Mouse (Mus musculus) spleen, adult 12 weeks (tissue): ENCODE data around the gene Cela2a.

Source experiments
- DNase-seq: peaks from one replicate; pipeline ENCODE4 v3.0.0; 2022; ENCODE audit warnings: low spot score

Cela2a gene

DNA sequence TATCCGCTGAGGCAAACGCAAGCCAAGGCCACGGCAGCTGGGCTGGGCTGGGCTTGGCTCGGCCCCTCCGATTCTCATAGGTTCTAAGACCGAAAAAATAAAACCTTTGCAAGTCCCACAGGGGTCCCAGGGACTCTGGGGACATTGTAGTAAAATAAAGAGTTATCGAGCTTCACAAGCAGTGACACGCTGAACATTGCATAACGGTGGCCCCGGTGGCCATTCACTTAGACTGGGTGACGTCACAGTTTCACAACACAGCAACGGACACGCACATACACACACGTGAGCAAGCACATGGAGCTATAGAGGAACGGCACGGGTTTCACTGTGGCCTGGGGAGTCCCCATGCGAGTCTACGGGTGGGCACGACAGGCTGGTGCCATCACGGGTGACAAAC is 32.5 kb upstream of the Cela2a start:
- no peak for DNase-seq

DNA sequence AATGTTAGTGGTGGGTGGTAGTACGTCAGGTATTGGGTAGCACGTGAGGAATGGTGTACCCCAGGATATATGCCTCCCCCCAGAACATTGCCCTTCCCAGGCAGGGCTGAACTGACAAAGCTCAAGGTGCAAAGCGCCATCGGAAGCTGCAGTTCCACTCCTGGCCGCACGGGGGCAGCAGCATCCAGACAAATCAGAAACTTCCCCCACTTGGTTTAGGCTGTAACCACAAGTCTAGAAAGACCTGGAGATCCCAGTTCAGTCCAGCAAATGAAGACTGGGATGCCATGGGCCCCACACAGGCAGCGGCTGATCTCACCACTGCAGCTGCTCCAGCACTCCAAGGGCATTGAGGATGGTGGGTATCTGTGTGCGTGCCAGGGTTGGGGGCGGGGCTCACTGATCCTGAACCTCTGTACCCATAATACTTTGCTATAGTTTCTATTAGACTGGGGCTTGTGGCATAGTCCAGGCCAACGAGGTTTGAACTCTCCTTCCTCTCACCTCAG is 31.5 kb upstream of the Cela2a start:
- DNase-seq: peak; percentile 61

DNA sequence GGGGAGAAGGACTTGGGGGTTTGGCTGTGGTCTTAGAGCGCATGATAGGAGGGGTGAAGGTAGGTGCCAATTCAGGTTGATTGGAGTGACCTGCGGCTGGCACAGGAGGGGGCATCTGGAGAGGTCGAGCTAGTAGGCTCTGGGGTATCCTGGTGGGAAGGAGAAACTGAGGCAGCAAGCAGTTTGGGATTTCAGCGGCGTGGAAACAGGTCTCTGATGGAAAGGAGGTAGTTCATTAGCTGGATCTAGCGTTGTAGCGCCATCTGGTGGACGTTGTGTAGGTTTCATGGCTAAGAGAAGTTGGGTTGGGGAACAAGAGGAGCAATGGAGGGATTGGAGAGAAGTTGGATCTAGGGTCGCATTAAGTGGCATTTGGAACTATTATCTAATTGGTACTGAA is 27.5 kb upstream of the Cela2a start:
- DNase-seq: no peak

DNA sequence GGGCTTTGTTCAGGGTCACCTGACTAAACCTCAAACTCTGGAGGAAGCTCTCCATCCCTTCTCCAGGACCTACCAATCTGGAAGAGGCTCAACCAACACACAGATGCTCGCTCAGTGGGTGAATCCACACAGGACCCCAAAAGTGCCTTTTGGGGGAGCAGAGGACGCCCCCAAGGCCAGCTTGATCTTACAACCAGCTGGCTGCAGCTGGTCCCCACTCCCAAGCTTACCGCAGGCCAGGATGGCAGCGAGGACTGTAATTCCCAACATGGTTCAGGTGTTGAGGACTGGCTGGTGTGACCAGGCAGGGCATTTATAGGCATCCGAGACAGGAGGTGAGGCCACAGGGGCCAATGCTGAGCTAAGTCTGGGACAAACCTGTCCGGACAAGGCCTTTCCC is 20.0 kb upstream of the Cela2a start, which contains the start of gene Ctrc:
TSS of gene Ctrc (minus strand) at position 361 of the 400 bp plus-strand sequence.
- peak; percentile 0 for DNase-seq

DNA sequence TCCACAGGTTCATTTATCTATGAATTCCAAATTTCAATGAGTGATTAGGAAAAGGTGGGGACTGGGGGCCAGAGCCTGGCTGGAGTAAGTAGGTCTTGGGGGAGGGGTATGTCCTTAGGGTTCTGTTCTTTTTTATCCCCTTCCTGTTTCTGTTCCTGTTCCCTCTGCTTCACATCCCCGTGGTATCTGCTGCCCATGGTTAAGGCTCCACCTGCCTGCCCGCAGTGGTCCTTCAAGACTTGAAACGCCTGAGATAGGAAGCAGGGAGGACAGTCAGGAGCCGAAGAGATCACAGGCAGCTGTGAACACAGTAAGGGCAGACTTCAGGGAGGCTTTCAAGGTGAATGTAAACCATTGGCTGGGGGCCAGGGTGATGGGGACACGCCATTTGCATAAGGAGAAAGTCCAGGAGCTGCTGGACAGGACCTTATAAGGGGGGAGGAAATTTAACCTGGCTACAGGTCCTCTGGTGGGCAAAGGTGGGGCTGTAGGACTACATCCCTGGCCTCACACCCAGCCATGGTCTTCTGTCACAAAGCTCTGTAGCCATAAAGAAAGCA is 8.7 kb upstream of the Cela2a start:
- no peak for DNase-seq

DNA sequence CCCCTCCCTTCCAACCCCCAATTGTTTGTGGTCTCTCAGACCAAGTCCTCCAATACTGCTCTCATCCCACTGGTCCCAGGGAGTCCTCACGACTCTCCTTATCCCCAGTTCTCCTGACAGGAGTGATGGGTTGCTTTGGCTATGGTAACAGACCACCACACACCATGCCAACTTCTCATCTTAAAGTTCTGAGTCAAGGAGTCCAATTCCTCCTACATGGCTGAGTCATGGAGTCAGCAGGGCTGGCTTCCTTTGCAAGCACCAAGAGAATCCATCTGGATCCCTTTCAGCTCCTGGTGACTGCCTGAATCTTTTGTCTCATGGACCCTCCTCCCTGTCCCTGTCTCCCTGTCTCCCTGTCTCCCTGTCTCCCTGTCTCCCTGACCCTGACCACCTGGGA is 8.0 kb upstream of the Cela2a start:
- DNase-seq: no peak

DNA sequence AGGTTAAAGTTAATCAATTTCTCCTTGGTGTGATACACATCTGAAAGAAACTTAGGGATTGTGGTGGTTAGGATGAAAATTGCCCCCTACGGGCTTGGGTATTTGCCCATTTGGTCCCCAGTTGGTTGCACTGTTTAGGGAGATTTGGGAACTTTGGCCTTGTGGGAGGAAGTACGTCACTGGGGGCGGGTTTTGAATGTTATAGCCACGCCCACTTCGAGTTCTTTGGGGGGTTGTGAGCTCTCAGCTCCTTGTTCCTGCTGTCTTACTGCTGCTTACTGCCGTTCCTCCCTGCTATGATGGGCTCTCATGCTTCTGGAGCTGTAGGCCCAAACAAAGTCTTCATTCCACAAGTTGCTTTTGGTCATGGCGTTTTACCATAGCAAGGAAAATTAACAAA is 5.4 kb upstream of the Cela2a start:
- DNase-seq: no peak

DNA sequence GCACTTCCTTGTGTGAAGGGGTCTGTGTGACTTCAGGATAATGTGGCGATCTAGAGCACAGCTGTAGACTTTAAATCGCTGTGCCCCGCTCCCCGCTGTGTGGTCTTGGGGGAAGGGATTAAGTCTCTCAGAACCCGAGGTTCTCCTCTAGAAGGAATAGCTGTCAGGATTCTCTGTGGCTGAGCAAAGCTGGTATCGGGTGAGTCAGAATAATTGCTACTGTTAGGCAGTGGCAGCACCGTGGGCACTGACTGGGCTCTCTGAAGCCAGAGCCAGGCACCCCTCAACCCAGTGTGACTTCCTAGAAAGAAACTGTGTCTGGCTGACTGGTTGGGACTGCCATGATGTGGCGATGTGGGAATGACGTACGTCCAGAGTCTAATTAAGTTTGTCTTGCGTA is 4.4 kb upstream of the Cela2a start:
- DNase-seq: no peak

DNA sequence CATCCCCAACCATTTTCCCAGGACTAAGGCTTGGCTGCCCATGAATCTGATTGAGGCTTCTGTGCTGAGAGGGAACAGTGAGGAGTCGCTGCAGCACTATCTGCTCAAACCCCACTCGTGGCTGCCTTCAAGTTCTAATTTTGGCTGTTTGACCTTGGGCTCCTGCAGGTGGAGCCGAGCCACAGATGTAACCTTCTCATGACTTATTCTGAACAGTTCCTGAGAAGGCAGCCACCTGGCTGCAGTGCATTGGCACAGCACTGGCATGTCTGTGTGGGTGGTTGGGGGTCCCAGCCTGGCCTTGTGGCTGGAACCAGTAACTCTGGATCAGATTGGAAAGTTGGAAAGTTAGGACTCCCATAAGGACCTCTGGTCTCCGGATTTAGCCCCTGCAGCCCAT is 2.2 kb upstream of the Cela2a start:
- no peak for DNase-seq

DNA sequence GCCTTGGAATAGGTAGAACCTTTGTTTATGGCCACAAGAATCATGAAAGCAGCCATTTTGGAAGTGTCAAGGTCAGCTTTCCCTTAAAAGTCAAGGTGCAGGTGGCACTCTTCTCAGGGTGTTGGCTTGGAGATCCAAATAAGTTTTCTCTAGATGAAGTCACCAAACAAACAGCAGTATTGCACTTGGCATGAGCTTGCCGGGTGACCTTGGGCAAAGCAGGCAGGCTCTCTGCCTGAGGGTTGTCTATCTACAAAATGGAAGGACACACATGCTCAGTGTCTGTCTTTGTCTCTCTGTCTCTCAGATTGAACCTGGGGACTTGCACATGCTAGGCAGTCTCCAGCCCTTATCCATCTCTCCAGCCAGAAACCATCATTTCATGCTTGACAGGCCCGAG is 1.4 kb upstream of the Cela2a start:
- no peak for DNase-seq

DNA sequence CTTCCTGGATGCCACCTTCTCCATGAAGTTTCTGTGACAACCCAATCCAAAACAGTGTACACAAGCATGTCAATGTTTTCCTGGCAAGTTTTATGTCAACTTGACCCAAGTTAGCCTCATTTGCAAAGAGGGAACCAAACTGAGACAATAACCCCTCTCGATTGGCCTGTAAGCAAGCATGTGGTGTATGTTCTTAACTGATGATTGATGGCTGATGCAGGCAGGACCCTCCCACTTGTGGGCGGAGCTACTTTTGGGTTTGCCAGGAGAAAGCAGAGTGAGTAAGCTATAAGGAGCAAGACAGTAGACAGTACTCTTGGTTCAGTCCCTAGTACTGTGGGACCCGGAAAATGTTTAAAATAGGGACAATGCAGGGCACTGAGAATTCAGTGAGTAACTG is 3.0 kb downstream of the Cela2a start:
- no peak for DNase-seq

DNA sequence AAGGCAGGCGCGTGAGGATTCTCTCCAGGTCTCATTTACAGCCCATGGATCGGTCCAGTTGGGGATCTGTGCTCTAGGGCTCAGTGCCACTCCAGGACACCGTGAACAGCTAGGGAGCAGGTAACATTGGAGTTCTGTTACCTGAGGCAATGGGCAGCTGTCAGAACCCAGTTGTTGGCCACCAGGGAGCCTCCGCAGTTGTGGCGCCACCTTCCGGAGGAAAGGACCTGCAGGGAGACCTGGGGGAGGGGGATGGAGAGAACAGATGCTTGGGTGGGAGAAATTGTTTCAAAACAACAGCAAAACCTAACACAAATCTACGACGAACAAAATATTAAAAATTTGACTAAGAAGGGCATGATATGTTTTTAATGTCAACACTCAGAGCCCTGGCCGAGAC is 3.9 kb downstream of the Cela2a start:
- no peak for DNase-seq

DNA sequence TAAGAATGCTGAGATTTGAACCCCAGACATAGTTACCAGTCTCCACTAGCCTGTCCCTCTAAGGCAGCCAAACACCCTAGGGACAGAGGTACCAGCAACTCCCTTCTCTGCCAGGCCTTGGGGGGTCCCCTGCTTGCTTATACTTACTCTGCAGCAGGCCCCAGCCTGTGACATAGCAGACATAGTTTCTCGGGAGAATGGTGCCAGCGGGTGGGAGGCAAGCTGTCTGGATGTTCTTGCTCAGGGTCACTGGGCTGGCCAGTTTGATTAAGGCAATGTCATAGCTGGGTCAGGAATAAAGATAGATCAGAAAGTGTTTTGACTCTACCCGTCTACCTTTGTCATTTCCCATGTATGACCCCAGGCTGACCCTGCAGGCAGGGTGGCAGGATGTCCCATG is 4.8 kb downstream of the Cela2a start:
- DNase-seq: no peak

DNA sequence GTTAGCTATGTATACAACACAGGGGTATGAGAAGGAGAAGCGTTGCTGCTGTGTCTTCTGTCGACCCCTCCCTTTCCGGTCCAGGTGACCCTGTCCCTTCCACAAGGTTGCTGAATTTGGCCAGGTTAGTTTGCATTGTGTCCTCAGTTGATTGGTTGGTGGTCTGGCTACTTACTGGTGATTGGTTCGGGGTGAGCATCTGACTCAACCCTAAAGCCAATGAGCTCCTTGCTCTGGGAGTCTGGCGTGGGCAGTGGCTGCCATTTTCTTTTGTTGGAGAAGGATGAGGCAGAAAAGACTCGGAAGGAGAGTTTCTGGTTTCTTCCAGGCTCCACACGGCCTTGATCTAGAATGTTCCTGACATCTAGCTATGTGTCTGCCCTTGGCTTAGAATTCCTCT is 6.6 kb downstream of the Cela2a start:
- no peak for DNase-seq

DNA sequence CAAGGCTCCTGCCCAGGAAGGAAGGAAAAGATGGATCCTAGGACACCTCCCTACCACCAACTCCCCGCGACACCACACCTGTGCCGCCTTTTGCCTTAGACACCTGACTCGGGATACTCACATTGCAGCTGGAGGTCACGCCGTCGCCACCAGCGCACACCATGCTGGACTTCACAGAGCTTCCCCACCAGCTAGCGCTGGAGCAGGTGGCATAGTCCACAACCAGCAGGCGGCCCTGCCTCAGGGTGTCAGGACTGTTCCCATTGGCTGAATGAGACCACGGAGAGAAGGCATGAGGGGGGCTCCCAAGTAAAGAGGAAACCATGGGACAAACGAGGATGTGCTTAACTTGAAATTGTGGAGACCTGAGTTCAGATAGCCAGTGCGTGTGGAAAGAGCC is 7.1 kb downstream of the Cela2a start:
- DNase-seq: no peak

DNA sequence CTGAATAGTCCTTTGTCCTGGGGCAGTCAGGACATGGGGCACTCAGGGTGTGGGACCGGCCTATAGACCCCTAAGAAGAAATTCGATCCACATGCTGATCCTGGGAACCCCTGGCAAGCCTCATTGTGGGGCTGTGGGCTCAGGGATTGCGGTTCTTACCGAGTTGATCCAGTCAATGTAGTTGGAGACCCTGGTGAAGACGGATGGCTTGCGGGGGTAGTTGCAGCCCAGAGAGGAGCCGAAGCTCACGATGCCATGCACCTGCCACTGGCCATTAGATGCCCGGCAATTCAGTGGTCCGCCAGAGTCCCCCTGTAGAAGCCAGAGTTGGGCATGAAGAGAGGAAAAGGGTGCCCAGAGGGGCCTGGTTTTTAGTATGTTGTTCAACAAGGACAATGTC is 8.3 kb downstream of the Cela2a start:
- DNase-seq: no peak

DNA sequence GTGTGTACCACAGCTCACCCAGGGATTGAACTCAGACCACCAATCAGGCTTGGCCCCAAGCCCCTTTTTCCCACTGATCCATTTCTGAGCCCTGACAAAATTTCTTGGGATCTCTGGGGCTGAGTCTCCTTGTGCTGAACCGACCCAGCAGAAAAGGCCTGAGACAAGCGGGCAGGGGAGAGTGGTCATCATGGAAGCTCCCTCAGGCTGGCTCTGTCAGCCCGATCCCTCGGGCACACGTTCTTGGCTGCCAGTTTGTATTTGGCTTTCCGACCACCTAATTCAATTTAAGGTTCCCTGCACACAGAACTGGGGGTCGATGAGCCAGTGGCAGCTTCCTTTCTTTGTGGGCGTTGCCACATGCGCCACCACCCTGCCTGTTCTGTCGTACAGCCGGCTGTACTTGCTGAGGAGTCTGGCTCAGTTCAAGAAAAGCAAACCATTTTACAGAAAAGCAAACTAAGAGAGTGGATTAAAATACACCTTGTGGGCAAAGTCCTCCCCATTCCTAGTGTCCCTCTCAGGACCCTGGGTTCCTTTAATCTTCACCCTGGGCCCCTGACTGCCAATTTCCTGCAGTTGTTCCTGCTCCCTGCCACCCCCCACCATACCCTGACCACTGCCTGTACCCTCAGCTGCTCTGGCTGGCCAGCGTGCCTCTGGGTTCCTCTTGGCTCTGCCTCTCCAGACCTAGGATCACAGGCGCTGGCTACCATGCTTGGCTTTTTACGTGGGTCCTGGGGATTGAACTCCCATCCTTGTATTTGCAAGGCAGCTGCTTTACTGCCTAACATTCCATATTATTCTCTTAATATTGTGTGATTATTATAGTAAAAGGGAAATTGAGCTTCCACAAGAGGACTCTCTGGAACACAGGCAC is 8.9 kb downstream of the Cela2a start:
- no peak for DNase-seq

DNA sequence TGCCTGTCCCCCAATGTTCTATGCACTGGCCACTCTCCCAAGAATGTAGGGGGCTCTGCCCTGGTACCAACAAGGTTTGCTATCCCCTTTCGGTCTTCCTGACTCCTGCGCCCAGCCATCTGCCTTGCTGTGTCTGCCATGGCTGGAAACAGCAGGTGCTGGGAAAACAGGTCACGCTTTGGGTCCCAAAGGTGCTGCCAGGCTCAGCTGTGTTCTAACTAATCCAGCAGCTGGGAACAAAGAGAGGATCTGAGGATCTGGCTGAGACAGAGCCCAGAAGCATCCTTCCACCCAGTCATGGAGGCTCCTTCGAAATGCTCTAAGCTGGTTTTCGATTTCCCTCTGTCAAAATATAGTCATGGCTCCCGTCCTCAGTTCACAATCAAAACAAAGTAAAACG is 9.7 kb downstream of the Cela2a start:
- no peak for DNase-seq

DNA sequence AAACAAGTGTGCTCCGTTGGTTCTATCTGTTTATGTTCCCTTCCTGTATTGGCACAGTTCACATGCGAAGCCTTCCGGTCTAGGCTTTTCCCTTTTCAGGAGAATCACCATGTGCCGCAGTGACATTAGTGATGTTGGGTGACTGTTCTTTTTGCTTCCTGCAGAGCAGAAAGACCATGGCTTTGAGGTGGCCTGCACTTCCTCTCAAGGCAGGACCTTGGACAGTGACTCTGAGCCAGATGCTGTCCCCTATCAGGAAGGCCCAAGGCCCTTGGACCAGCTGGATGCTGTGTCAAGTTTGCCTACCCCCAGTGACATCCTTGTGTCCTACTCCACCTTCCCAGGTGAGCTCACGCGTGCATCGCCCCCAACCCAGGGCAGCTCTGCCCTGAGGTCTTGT is 14.6 kb downstream of the Cela2a start:
- DNase-seq: no peak

DNA sequence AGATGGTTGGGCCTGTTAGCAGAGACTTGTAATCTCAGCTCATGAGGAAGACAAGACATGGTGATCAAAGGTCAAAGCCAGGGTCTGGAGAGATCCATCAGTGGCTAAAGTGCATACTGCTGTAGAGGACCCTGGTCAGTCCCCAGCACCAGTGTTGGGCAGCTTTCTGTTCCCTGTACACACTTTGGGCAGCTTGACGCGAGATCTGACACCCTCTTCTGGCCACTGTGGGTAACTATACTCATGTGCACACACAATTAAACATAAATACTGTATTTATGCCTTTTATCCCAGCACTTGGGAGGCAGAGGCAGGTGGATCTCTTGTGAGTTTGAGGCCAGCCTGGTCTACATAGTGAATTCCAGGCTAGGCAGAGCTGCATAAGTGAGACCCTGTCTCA is 15.0 kb downstream of the Cela2a start:
- DNase-seq: no peak

DNA sequence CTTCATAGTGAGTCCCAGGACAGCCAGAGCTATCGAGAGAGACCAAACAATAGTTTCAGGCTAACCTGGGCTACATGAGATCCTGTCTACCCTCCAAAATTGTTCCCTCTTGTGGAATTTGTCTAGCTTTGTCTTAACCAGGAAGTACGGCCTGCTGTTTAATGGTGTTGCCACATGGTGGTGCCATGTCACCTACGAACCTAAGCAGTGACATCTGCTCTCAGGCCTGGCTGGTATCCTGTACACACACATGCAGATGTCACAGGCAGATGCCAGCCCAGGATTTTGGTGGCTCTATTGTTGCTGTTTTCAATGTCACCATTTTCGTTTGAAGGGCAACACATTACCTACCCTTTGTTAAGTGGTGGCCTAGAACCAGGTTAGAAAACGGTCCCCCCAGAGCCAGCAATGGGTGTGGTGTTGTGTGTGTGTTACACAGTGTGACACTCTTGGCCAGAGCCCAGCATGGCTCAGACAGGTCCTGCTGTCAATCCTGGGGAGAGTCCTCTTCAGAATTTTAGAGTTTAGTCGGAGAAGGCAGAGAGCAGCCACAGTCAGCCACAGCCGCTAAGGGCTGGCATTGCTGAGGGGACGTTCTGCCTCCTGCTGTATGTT is 16.0 kb downstream of the Cela2a start:
- DNase-seq: no peak

DNA sequence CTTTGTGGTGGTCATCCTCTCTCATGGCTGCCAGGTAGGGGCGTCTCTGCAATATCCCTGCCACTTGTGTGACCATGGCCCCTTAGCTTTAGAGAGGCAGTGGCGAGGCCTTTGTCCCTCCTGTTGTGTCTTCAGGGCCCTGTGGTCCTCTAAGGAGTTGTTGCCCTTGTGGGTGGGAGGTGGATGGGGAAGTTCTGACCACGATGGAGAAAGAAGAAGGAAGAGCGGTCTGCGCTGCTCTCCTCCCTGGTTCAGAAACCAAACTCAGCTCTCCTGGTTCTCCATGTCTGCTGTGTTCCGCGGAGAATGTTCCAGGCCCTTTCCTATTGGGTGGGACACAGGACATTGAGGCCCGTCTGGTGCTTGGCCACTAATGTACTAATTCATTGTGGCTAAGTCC is 20.1 kb downstream of the Cela2a start:
- DNase-seq: no peak

DNA sequence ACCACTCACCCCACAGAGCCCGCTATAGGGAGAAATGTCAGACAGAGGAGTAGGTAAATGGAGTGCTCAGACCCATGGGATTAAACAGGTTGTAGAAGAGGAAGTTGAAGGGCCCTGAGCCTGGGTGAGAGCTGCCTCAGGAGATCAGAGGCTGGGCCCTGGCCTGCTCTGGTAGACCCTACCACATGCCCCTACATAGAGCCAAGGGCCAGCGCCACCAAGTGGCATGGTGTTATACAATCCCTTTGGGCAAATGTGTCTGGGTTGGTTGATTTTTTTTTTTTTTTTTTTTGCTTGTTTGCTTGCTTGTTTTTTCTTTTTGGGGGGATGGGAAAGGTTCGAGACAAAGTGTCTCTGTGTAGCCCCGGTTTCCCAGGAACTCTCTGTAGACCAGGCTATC is 21.9 kb downstream of the Cela2a start:
- no peak for DNase-seq
